Mouse (Mus musculus) thymus, adult 2 months (tissue): ENCODE measurements at regions not wholly inside any gene's neighbourhood (a gene's known extent, or its start where the extent isn't known, plus 50 kb on each side); places are given as distances from the start of the nearest gene placed in this dataset.

Experiments
- CTCF ChIP-seq: fragments of 200-500 bp; IDR thresholded peaks from 2 replicates; pipeline ENCODE4 v1.5.1; 2012; ENCODE audit warnings: mild to moderate bottlenecking, control low read depth, low read length, moderate library complexity, borderline replicate concordance; ENCODE audit not compliant: control insufficient read depth, poor library complexity, insufficient read depth; ENCODE audit errors: extremely low read depth
- POLR2A ChIP-seq: fragments of 200-500 bp; IDR thresholded peaks from 2 replicates; pipeline ENCODE4 v1.6.1; 2012; ENCODE audit warnings: mild to moderate bottlenecking, low read length, control low read depth, moderate library complexity; ENCODE audit not compliant: control insufficient read depth, poor library complexity, insufficient read depth; ENCODE audit errors: extremely low read depth

- TF ChIP-seq POLR2A (no peak), CTCF (no peak)
These were observed 357.9 kb downstream of the Plk2 start for GRCm38 (mm10) chr13:110752746-110753145.
